Mouse (Mus musculus) E14TG2a.4 (cell line): Measurements from ENCODE around the gene Lpin1.

ENCODE experiments used
- CTCF ChIP-seq: conservative IDR thresholded peaks from 2 replicates; pipeline ENCODE4 v1.5.1; 2014; ENCODE audit warnings: low read length
- NANOG ChIP-seq: IDR thresholded peaks from 2 replicates; pipeline ENCODE4 v1.6.1; 2014; ENCODE audit warnings: borderline replicate concordance, low read length, mixed read lengths
- POU5F1 ChIP-seq: IDR thresholded peaks from 2 replicates; pipeline ENCODE4 v1.6.1; 2014; ENCODE audit warnings: low read length, borderline replicate concordance

- no peak for TF ChIP-seq CTCF
- TF ChIP-seq POU5F1 = no peak
- no peak for TF ChIP-seq NANOG
These were observed 22.5 kb upstream of the Lpin1 start for GRCm38 (mm10) chr12:16633235-16633634.
